Mouse (Mus musculus) kidney, postnatal 36 days (tissue): Measurements from ENCODE around the gene Fos.
A peak's percentile ranks its signal among the peaks of the same experiment; 100 is the strongest.

ENCODE experiments used
- DNase-seq, 2 experiments: peaks; one replicate each; pipeline ENCODE4 v3.0.0; 2021 to 2022; ENCODE audit warnings: mixed read lengths in 2 of 2

Gene Fos

DNA sequence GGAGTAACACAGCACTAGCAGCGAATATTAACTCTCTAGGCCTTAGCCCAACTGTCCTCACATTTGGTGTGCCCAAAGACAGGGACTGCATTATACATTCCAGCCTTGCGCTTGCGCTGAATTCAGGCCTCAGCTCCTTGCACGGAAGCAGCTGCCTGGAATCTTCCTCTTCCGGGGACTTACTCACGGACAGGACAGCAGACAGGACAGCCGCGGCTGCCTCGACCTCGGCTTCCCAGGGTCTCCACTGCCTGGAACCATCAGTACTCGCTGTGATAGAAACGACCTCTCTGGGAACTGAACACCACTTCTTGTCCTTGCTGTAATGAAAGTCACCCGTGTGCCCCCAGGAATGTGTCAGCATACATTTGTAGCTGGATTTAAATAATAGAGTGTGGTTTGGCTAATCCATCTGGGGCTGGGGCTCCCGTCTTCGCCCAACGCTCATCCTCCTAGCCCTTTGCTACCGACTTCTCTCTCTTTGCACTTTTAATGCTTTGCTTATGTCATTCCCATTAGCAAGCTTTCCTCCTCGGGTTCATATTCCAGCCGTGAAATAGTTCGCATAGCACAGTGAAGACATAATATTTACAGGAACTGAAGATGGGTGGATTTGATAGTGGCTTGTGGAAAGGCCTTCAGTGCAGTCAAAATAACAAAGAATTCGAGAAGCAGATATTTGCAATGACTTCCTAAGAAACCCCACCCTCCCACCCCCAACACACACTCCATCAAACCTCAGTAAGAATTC, 11.6 kb upstream of the Fos start:
- DNase-seq: no peak

DNA sequence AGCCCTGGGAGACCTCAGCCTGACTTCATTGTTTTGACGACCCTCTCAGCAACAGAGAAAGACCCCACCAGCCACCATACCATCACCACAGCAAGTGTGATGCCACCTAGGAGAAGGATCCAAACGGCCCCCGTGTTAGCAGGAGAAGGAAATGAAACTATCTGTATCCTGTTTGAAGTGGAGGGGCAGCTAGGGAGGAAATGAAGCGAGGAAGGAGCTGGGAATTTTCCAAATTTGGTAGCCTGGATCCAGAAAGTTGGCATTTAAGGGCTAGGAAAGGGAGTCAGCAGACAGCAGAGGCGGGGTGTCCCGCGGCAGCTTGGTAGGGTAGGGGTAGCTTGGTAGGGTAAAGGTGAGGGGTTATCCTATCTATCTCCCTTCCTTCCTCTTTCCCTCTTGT, 10.9 kb upstream of the Fos start:
- peak; percentile 21 to 37 for DNase-seq

DNA sequence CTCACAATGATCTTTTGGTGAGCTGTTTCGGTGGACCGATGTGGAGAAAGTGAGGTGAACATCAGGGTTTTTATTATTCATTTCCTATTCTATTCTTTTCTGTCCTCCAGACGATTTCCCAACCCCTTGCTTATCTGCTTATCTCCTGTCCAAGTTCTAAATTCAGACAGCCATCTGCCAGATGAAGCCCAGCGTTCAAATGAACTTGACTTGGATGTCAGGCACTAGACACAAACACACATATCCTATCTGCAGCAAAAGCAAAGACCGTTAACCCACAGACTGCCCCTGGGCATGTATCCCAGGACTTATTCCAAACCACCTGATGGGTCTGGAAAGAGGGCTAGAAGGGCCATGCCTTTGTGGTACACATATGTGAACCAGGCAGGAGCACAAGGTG, 9.3 kb upstream of the Fos start:
- DNase-seq: no peak

DNA sequence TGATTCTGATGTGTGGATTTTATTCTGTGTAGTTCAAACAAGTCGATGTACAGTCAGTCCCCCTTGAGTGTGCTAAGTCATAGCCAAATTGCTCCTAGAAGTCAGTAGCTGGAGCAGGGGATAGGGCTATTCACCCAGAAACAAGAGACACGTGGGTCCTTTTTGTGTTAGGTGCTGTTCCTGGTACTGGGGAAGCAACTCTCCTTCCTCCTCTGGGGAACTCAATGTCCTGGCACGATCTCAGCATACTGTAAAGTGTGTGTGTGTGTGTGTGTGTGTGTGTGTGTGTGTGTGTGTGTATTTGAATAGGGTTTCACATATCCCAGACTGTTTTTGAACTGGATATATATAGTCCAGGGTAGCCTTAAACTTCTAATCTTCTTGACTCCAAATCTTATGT, 8.8 kb upstream of the Fos start:
- peak in 1 of 2 experiments; percentile 14 for DNase-seq

DNA sequence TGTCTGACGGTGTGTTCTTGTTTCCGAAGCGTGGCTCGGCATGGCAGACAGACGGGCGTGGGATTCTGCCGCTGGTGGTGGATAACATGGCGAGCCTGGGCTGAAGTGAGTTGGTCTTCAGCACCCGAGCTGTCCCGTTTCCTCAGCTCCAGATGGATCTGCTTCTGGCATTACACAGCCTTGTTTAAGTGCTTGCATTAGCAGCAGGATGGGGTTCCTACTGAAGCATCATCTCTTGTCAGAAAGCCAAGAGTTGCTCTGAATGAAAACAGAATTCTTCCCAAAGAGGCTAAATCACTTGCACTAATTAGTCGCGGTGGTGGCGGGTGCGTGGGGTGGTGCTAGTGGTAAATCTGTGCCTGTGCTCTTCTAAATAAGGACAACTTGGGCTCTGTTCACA, 5.8 kb upstream of the Fos start:
- DNase-seq: no peak

DNA sequence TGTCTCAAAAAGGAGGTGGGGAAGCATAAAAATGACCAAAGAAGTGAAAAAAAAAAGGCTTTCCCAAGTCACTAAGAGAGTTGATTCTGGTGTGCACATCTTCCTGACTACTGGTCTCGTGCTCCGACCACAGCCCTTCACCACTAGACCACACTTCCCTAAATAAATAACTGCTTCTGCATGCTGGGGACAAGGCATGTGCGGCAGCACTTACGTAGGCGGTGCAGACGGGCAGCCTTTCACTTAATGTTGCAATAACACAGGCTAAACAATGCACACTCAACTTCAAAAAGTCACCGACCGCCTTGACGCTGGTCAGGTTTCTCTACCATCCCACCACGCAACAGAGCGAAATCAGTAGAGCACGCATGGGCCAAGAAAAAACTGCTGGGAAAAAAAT, 5.0 kb upstream of the Fos start:
- no peak for DNase-seq

DNA sequence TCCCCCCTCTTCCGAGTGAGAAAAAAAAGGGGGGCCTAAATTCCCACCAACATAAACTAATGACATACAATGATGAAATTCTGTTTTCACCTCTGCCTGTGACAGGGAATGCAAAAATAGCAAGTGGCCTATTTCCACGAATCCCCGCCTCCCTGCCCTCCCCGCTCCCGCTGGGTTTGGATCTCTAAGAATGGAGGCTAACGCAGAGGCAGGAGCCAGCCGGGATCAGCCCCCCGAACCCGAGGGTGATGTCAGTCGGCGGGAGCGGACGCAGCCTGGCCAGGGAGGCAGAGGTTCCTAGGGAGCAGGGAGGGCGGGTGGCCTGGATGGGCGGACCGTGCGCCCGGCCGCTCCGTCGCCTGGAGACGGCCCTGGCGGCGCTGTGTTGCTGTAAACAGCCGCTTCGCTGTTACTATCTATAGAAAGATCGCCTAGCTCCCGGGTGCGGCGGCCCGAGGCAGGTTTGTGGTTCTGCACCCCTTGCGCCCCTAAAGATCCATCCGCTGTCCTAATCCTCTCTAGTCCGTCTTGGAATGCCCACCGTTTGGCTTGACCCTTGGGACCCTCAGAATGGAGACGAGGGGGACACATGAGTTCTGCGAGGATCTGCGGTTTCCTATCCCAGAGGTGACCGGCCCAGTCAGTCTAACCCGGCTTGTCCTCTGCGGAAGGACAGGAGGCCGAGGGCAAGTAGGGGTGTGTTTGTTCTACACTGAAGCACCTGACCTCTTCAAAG, 1.6 kb upstream of the Fos start:
- peak; percentile 81 to 83 for DNase-seq

DNA sequence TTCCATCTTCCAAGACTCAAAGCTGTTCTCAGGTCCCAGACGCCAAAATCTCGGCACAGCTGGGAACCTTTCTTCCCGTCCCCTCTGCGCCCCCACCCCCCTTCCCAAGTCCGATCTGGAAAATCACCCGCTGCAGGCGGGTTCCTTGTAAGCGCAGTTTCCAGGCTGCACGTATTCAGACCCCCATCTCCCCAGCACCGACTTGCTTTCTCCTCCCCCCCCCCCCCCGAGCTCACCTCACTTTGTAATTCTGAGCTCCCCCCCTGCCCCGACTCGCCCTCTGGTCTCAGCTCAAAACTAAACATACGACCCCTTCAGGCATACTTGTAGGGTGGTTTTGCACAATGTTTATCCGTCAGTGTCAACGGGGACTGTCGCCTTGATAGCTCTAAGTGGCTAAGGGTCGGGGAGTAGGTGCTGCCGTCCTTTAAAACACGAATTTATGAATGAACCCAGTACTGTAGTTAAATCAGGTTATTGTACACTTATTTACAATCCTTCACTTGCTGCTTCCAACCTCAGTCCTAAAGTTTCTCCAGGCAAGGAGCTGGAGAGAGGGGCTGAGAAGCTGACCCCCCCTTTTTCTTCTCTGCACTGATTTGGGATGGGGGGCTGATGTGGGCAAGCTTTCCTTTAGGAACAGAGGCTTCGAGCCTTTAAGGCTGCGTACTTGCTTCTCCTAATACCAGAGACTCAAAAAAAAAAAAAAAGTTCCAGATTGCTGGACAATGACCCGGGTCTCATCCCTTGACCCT, 857 bp upstream of the Fos start:
- DNase-seq: no peak

DNA sequence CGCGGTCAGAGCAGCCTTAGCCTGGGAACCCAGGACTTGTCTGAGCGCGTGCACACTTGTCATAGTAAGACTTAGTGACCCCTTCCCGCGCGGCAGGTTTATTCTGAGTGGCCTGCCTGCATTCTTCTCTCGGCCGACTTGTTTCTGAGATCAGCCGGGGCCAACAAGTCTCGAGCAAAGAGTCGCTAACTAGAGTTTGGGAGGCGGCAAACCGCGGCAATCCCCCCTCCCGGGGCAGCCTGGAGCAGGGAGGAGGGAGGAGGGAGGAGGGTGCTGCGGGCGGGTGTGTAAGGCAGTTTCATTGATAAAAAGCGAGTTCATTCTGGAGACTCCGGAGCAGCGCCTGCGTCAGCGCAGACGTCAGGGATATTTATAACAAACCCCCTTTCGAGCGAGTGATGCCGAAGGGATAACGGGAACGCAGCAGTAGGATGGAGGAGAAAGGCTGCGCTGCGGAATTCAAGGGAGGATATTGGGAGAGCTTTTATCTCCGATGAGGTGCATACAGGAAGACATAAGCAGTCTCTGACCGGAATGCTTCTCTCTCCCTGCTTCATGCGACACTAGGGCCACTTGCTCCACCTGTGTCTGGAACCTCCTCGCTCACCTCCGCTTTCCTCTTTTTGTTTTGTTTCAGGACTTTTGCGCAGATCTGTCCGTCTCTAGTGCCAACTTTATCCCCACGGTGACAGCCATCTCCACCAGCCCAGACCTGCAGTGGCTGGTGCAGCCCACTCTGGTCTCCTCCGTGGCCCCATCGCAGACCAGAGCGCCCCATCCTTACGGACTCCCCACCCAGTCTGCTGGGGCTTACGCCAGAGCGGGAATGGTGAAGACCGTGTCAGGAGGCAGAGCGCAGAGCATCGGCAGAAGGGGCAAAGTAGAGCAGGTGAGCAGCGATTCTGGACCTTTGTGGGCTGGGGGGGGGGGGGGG, 875 bp downstream of the Fos start:
- peak; percentile 28 to 52 for DNase-seq

DNA sequence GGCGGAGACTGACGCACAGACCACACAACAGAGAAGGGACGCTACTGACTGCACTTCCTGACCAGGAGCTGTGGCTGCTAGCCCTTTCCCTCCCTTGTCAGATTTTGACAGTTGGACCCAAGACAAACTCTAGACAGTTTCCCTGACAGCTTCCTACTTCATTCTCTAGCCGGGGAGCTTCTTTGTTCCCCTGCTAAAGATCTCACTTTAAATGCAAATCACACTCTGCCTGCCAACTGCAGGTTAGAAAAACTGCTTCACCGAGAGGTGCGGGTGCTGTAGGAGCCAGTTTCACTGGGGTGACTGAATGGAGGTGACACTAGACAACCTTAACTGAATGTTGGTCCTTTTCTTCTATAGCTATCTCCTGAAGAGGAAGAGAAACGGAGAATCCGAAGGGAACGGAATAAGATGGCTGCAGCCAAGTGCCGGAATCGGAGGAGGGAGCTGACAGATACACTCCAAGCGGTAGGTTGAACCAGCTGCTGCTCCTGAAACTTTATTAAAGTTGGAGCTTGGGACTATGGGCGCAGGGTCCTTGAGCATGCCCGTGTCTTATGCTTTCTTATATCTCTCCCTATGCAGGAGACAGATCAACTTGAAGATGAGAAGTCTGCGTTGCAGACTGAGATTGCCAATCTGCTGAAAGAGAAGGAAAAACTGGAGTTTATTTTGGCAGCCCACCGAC, 1.7 kb downstream of the Fos start:
- peak in 1 of 2 experiments; percentile 10 for DNase-seq

DNA sequence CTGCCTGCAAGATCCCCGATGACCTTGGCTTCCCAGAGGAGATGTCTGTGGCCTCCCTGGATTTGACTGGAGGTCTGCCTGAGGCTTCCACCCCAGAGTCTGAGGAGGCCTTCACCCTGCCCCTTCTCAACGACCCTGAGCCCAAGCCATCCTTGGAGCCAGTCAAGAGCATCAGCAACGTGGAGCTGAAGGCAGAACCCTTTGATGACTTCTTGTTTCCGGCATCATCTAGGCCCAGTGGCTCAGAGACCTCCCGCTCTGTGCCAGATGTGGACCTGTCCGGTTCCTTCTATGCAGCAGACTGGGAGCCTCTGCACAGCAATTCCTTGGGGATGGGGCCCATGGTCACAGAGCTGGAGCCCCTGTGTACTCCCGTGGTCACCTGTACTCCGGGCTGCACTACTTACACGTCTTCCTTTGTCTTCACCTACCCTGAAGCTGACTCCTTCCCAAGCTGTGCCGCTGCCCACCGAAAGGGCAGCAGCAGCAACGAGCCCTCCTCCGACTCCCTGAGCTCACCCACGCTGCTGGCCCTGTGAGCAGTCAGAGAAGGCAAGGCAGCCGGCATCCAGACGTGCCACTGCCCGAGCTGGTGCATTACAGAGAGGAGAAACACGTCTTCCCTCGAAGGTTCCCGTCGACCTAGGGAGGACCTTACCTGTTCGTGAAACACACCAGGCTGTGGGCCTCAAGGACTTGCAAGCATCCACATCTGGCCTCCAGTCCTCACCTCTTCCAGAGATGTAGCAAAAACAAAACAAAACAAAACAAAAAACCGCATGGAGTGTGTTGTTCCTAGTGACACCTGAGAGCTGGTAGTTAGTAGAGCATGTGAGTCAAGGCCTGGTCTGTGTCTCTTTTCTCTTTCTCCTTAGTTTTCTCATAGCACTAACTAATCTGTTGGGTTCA, 2.5 kb downstream of the Fos start:
- no peak for DNase-seq

DNA sequence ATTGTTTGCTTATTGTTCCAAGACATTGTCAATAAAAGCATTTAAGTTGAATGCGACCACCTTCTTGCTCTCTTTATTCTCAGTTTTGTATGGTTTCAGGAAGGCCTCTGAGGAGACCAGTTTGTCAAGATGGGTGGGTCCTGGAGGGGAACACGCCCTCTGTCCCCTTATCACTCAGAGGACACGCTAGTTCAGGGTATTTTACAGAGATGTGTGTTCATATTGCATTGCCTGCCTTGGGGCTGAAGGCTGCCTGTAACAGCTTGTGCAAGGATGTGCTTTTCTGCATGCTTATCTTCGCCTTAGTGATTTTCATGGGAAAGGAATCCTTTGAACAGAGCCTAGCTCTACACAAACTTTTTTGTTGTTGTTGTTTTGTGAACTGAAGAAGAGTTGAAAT, 3.5 kb downstream of the Fos start:
- no peak for DNase-seq

DNA sequence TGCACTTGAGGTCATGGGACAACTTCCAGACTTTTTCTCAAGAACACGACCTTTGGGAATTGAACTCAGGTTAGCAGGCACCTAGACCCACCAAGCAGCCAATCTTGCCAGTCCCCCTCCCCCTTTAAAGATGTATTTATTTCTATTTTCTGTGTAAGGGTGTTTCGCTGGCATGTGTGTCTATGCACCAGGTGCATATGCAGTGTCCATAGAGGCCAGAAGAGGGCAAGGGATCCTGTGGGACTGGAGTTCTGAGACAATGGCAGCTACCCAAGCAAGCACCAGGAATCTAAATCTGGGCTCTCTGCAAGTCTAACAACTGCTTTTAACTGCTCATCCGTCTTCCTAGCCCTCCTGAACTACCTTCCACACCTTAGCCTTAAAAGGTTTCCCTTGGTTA, 4.1 kb downstream of the Fos start:
- DNase-seq: no peak

DNA sequence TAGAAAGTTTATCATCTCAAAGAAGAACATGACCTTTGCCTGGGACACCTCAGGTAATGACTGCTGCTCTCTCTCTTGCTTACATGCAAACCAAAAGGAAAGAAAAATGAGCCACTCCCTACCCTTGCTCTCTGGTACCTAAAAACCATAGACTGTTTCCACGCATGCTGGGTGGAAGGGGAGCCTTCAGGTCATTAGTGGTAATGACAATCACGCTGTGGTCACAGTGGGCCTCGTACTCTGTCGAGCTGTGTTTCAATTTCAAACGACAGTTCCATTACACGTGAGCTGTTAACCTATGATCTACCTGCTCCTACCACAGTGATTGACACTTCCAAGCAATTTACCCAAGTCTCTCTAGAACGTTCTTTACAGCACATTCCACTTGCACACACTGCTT, 5.0 kb downstream of the Fos start:
- DNase-seq: no peak

DNA sequence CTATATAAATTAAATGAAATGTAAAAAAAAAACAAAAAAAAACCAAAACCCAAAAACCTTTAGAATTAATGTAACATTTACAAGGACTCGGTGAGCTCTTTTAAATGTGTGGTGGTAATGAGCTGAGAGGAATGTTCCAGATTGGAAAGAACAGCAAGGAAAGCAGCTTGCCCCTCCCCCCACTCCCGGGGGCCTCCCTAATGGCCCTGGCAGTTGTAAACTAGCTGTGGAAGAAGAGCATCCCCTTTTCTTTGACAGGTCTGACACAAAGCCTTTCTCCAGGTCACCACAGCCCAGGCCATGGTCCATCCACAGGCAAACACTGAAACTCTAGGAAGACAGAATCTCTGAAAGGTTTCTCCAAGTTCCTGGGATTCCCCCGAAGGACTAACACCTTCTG, 5.5 kb downstream of the Fos start:
- no peak for DNase-seq

DNA sequence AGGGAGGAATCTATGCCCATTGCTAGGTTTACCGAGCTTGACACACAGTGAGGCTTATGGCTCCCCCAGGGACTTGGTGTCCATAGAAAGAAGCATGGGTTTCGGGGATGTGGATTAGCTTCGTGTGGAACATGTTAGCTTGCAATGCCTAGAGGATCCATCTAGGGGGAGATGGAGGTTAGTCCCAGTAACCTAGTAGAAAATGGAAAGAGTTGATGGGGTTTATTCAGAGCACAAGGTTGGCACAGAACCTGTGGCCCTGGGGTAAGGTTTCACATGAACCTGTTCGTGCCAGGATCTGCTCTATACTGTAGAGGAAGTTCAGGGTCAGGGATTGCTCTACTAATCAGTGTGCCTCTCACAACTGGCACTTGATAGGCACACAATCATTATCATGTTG, 9.5 kb downstream of the Fos start:
- DNase-seq: peak in 1 of 2 experiments; percentile 31

DNA sequence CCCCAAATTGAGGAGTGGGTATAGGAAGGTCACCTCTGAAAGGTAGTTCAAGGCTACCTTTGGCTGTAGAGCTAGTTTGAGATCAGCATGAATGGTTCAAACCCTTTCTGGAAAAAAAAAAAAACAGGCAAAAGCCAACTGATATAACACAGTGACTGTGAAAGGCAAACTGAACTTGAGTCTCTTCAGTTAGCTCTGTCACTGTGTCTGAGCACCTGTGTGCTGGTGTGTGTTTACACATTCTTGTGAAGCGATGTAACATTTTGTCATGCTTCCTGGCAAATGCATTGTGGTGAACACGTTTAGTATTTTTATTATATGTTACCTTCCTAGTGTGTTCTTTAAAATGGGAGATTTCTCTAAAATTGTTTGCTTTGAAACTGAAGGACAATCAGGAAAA, 11.0 kb downstream of the Fos start:
- no peak for DNase-seq

DNA sequence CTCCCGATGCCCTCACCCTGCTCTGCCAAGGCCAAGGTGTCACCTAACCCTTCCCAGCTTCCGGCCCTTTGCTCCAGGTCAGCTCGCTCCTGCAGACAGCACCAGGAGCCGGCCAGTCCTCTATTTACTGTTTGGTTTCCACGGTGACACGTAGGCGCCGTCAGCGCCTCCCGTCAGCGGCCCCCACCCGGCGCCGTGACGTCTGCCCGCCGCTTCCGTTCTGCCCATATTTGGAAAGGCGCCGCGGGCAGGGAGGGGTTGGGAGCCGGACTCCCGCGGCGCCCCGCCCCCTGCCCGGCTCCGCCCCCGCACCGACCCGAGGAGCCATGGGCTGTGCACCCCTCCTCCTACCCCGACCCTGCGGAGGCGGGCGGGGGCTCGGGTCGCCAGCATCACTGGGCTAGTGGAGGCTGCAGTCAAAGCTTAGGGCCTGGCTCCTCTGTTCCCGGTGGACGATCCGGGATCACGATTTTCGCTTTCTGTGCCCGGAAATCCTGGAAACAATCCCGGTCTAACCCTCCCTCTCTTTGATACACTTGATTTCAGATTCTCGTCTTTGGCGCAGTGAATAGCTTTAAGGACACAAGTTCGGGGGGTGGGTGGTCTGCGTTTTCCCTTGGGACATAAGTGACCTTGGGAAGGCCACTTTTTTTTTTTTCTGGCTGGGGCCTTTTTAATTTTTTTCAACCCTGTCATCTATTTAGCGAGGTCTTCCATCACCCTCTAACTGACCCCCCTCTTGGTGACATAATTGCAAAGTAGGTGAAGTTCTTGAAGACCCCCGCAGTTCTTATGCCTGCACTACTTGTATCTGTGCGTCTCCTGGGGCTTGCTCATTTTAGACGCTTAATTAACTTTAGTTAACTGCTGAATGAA, 12.4 kb downstream of the Fos start:
- DNase-seq: peak; percentile 95 to 99

DNA sequence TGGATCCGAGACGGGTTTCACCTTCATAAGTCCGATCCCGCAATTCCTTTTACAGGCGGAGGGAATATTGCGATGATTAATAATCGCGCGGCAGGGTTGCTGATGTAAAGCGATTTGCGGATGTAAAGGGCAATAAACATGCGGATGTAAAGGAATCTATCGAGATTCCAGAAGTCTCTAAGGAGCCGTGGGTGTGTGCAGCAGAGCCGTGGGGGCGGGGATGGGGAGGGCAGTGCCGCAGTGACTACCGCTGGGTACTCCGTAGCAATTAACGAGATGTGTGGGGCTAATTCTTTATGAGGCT, 13.0 kb downstream of the Fos start:
- DNase-seq: peak in 1 of 2 experiments; percentile 50

DNA sequence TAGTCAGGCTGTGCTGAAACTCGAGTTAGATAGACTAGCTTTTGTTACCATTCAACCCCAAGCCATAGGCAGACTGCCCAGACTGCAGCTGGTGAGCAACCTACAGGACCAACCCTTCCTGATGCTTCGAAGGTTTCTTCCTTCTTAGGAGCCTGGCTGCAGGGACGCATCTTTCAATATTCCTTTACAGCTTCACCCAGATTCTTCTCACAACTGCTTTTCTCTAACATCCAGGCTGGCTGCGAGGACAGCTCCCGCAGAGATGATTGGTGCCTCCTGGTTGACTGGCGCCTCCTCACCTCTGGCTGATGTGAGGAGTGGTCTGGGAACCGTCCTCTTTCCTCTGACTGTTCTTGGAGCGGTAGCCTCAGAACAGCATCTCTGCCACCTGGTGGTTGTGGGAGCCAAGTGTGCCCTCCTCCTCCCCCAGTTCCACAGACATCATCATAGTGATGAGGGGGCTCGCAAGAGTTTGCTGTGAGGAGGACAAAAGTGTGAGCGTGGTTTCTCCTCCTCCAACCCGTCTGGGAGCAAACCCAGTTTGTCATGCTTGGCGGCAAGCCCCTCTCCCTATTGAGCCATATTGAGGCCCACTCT, 14.0 kb downstream of the Fos start:
- DNase-seq: peak; percentile 63 to 82
